Mouse (Mus musculus): ENCODE results near the gene Cpped1. TPM values are rescaled to one million over a fixed set of nuclear protein-coding genes. Genes with fewer than 3 reads are reported as not detected.

The Cpped1 gene
- polyA plus RNA-seq, 1 experiment from 2014 or later, result 21.8 TPM

DNA sequence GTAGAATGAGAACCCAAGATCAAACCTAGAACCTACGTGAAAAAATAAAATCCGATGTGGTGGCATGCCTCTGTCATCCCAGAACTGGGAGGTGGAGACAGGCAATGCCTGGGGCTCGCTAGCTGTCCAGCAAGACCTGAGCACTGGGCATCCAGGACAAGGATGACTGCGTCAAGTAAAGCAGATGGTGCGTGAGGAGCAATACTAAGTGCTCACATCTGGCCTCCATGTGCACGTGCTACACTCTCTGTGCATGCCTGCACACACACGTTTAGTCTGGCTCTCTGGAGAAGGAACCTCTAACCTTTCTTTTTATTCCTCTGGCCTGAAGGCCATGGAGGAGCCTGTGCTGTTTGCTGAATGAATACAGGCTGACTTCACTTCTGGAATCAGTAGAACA, 88.5 kb downstream of the Cpped1 start:
- Histone ChIP-seq H3K9ac (ENCODE audit: low read length) (no peak overlapping the region), H3K9me3 (ENCODE audit: control insufficient read depth, low read length) (no peaks in the 10 kb centered on the region), H3K4me1 (replicated peaks; ENCODE audit: control insufficient read depth, insufficient read depth, low read length) (no peaks in the 10 kb centered on the region), H3K36me3 (ENCODE audit: control insufficient read depth, insufficient read depth, low read length) (no peaks in the 10 kb centered on the region), H3K4me2 (ENCODE audit: low read depth, low read length) (no peak overlapping the region), H3K4me3 (ENCODE audit: low read length) (no peak overlapping the region), H3K27ac (ENCODE audit: low read length) (no peak overlapping the region), H3K27me3 (ENCODE audit: control insufficient read depth, insufficient read depth, low read depth, low read length) (no peaks in the 10 kb centered on the region)
- no peak for ATAC-seq (ENCODE audit: low read depth)
- WGBS, result 79% methylated on average over 7 of the region's 7 CpGs

DNA sequence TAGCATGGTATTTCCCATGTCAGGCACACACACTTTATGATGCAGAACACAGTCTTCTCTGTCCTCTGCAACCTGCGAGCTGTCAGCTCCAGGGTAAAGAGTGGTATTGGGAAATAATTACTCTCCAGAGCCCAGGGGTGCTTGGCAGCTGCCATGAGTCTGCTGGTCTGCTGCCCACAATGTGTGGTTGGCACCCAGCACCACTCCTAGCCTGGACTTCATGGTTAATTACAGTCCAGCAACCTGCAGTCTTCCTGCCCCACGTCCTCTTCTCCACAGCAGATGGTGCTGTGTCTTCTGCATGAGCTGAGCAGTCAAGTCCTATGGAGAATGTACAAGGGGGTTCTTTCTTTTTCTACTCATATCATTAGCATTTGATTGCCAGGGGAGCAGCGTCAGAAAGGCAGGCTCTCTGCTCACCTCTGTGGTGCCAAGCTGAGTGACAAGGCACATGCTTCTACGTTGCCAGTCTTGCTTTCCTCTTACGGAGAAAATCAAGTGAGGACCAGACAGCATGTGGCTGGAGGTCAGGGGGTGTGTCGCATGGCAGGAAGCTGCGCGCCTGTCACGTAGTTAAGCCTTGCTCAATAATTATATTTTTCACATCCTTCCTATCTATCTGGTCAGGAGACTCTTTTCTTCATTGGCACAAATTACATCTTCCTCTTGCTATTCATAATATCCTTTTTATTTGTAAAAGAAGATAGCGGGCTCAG, 94.2 kb downstream of the Cpped1 start:
- no peak overlapping the region for H3K4me2 ChIP-seq (ENCODE audit: low read depth, low read length)
- H3K4me3 ChIP-seq (ENCODE audit: low read length), result no peak overlapping the region
- WGBS, result 75% methylated on average over 10 of the region's 10 CpGs
- no peaks in the 10 kb centered on the region for H3K36me3 ChIP-seq (ENCODE audit: control insufficient read depth, insufficient read depth, low read length)
- no peak overlapping the region for H3K27ac ChIP-seq (ENCODE audit: low read length)
- no peak overlapping the region for H3K9ac ChIP-seq (ENCODE audit: low read length)
- H3K27me3 ChIP-seq (ENCODE audit: control insufficient read depth, insufficient read depth, low read depth, low read length), result no peaks in the 10 kb centered on the region
- no peak for ATAC-seq (ENCODE audit: low read depth)
- H3K4me1 ChIP-seq (replicated peaks; ENCODE audit: control insufficient read depth, insufficient read depth, low read length), result no peaks in the 10 kb centered on the region
- H3K9me3 ChIP-seq (ENCODE audit: control insufficient read depth, low read length), result no peaks in the 10 kb centered on the region

DNA sequence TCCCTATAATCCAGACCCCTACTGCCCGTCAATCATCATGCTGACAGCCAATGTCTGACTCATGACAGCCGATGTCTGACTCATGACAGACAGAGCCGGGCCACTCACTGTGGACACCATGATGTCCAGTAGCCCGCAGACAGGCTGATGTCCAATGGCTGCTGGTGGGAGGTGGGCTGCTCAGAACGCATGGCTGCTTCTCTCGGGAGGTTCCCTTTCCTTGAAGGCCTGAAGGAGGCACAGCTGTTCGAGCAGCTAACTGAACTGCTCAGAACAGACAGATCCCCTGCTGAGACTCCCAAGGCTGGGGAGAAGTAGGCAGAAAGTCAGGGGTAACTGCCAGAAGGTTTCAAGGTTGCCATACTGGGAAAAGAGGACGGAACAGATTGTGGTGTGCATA, 97.1 kb downstream of the Cpped1 start:
- Histone ChIP-seq H3K4me1 (replicated peaks; ENCODE audit: control insufficient read depth, insufficient read depth, low read length) (no peaks in the 10 kb centered on the region), H3K36me3 (ENCODE audit: control insufficient read depth, insufficient read depth, low read length) (no peaks in the 10 kb centered on the region), H3K4me3 (ENCODE audit: low read length) (no peak overlapping the region), H3K9me3 (ENCODE audit: control insufficient read depth, low read length) (no peaks in the 10 kb centered on the region), H3K27ac (ENCODE audit: low read length) (no peak overlapping the region), H3K9ac (ENCODE audit: low read length) (no peak overlapping the region), H3K27me3 (ENCODE audit: control insufficient read depth, insufficient read depth, low read depth, low read length) (no peaks in the 10 kb centered on the region), H3K4me2 (ENCODE audit: low read depth, low read length) (no peak overlapping the region)
- ATAC-seq (ENCODE audit: low read depth), result no peak
- 76% methylated on average over 8 of the region's 8 CpGs for whole genome bisulfite sequencing

DNA sequence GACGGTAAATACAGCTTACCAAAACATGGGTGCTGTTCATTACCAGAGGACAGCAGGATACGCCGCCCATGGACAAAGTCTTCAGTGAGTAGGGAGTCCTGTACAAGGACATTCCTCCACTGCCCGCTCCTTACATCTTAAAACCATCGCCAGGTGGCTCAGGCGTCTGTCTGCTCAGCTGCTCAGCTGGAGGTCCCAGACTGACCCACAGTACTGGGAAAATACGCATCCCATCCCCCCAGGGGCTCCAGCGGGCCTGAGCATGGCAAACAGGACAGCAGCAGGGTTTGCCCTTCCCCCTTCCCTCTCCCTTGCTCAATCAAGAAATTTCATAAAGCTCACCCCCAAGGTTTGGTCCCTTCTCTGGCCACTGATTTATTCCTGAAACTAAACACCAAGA, 99.6 kb downstream of the Cpped1 start:
- Histone ChIP-seq H3K4me1 (replicated peaks; ENCODE audit: control insufficient read depth, insufficient read depth, low read length) (no peaks in the 10 kb centered on the region), H3K27ac (ENCODE audit: low read length) (no peak overlapping the region), H3K4me3 (ENCODE audit: low read length) (no peak overlapping the region), H3K36me3 (ENCODE audit: control insufficient read depth, insufficient read depth, low read length) (no peaks in the 10 kb centered on the region), H3K9me3 (ENCODE audit: control insufficient read depth, low read length) (no peaks in the 10 kb centered on the region), H3K27me3 (ENCODE audit: control insufficient read depth, insufficient read depth, low read depth, low read length) (no peaks in the 10 kb centered on the region), H3K4me2 (ENCODE audit: low read depth, low read length) (no peak overlapping the region), H3K9ac (ENCODE audit: low read length) (no peak overlapping the region)
- ATAC-seq (ENCODE audit: low read depth), result no peak
- 52% methylated on average over 8 of the region's 8 CpGs for WGBS

DNA sequence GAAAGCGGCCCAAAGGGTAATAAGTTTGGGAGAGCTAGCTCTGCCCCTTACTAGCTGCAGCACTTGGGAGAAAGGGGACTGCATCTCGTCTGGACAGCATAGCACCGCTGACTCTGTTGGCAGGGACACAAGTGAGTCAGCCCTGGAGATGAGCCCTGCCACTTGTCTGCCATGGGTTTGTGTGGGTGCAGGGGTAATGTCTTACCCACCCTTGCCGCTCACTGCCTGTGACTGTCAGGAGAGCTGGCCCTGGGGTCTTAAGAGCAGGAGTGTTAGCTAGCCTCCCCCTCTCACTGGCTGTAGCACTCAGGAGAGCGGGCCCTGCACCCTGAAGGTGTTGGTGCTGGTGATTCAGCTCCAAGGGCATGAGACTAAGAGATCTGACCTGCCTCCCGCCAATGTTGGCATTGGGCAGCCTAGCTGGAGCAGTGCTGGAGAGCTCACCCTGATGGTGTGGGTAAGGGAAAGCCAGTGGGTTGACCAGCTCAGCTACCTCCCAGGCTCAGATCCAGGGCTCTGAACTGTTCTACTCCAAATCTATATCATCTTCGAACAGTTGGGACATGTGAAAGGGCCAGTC, 107.2 kb downstream of the Cpped1 start:
- Histone ChIP-seq H3K27me3 (ENCODE audit: control insufficient read depth, insufficient read depth, low read depth, low read length) (no peaks in the 10 kb centered on the region), H3K36me3 (ENCODE audit: control insufficient read depth, insufficient read depth, low read length) (no peaks in the 10 kb centered on the region), H3K4me2 (ENCODE audit: low read depth, low read length) (no peak overlapping the region), H3K27ac (ENCODE audit: low read length) (no peak overlapping the region), H3K9ac (ENCODE audit: low read length) (no peak overlapping the region), H3K4me1 (replicated peaks; ENCODE audit: control insufficient read depth, insufficient read depth, low read length) (no peaks in the 10 kb centered on the region), H3K4me3 (ENCODE audit: low read length) (no peak overlapping the region), H3K9me3 (ENCODE audit: control insufficient read depth, low read length) (no peaks in the 10 kb centered on the region)
- no peak for ATAC-seq (ENCODE audit: low read depth)
- WGBS, result 85% methylated on average over 7 of the region's 7 CpGs

DNA sequence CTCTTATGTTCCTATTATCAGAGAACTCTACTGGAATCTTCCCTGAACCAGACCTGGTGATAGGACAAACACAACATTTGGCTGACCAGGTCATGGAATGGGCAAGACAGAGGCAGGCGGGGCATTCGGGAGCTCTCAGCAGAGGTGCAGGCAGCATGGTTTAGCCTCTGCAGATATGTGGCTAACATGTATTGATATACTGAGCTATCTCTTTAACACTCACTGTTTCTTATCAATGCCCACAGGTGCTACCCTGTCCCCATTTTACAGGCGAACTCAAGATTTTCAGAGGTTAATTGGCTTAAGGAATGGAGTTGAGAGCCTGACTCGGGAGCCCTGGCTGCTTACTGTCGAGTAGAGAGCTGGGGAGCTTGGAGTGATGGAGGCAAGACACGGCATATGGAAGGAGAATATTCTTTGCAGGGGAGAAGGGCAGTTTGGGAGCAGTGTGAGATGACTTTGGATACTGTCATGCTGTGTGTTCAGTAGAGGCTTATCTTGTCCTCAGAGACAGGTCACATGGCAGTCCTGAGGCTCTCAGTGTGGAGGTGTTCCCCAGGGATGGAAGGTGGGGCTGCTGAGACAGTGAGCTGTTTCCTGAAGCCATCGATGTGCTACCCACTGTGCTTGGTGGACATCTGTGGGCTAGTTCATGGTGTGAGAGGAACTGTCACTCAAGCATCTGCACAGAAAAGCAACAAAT, 113.3 kb downstream of the Cpped1 start:
- Histone ChIP-seq H3K9me3 (ENCODE audit: control insufficient read depth, low read length) (0 out of 2 replicates have a peak, but pooled peaks cover 3% of the 10 kb centered on the region), H3K4me3 (ENCODE audit: low read length) (no peak overlapping the region), H3K36me3 (ENCODE audit: control insufficient read depth, insufficient read depth, low read length) (no peaks in the 10 kb centered on the region), H3K4me1 (replicated peaks; ENCODE audit: control insufficient read depth, insufficient read depth, low read length) (no peaks in the 10 kb centered on the region), H3K4me2 (ENCODE audit: low read depth, low read length) (no peak overlapping the region), H3K27ac (ENCODE audit: low read length) (no peak overlapping the region), H3K9ac (ENCODE audit: low read length) (no peak overlapping the region), H3K27me3 (ENCODE audit: control insufficient read depth, insufficient read depth, low read depth, low read length) (no peaks in the 10 kb centered on the region)
- no peak for ATAC-seq (ENCODE audit: low read depth)
- WGBS, result 65% methylated on average over 7 of the region's 7 CpGs

DNA sequence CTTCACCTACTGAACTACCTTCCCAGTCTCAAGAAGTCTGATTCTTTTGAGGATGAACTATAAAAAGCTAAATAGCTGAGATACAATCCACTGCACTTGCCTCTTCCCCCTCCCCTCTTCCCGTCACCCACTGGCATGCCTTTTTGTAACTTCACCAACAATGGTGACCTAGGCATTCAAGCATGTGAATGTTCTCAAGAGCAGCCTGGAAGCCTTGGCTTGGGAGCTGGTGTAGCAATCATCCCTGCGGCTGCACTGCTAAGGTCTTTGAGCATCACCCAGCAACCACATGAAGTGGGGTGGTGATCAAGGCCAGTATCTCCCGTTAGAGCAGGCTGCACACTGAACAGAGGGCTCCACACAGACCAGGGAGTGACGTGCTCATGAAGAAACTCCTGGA, 114.6 kb downstream of the Cpped1 start:
- H3K9ac ChIP-seq (ENCODE audit: low read length), result no peak overlapping the region
- H3K27ac ChIP-seq (ENCODE audit: low read length), result no peak overlapping the region
- ATAC-seq (ENCODE audit: low read depth), result no peak
- 79% methylated on average over 4 of the region's 4 CpGs for WGBS
- no peak overlapping the region for H3K4me3 ChIP-seq (ENCODE audit: low read length)
- H3K4me1 ChIP-seq (replicated peaks; ENCODE audit: control insufficient read depth, insufficient read depth, low read length), result no peaks in the 10 kb centered on the region
- H3K27me3 ChIP-seq (ENCODE audit: control insufficient read depth, insufficient read depth, low read depth, low read length), result no peaks in the 10 kb centered on the region
- 0 out of 2 replicates have a peak, but pooled peaks cover 3% of the 10 kb centered on the region for H3K9me3 ChIP-seq (ENCODE audit: control insufficient read depth, low read length)
- no peak overlapping the region for H3K4me2 ChIP-seq (ENCODE audit: low read depth, low read length)
- H3K36me3 ChIP-seq (ENCODE audit: control insufficient read depth, insufficient read depth, low read length), result no peaks in the 10 kb centered on the region

DNA sequence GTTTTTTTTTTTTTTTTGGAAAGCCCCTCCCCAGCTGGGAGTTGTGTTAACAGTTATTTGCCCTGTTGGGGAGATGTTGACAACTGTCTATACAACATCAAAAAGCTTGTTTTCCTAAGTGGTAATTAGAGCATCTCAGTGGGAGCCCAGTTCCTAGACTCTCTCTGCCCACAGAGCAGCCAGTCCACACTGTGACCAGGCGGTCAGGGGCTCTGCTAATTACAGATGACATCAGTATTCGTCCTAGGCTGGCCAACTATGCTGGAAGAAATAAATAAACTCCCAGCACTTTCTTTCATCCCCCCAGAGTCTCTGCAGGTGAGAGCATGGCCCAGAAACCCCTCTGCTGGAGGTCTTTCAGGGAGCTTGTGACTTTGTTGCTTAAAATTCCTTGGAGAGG, 115.9 kb downstream of the Cpped1 start:
- no peak for ATAC-seq (ENCODE audit: low read depth)
- 38% methylated on average over 2 of the region's 2 CpGs for WGBS
- Histone ChIP-seq H3K9ac (ENCODE audit: low read length) (no peak overlapping the region), H3K36me3 (ENCODE audit: control insufficient read depth, insufficient read depth, low read length) (no peaks in the 10 kb centered on the region), H3K4me2 (ENCODE audit: low read depth, low read length) (no peak overlapping the region), H3K27me3 (ENCODE audit: control insufficient read depth, insufficient read depth, low read depth, low read length) (no peaks in the 10 kb centered on the region), H3K27ac (ENCODE audit: low read length) (no peak overlapping the region), H3K4me3 (ENCODE audit: low read length) (no peak overlapping the region), H3K9me3 (ENCODE audit: control insufficient read depth, low read length) (0 out of 2 replicates have a peak, but pooled peaks cover 3% of the 10 kb centered on the region), H3K4me1 (replicated peaks; ENCODE audit: control insufficient read depth, insufficient read depth, low read length) (no peaks in the 10 kb centered on the region)

DNA sequence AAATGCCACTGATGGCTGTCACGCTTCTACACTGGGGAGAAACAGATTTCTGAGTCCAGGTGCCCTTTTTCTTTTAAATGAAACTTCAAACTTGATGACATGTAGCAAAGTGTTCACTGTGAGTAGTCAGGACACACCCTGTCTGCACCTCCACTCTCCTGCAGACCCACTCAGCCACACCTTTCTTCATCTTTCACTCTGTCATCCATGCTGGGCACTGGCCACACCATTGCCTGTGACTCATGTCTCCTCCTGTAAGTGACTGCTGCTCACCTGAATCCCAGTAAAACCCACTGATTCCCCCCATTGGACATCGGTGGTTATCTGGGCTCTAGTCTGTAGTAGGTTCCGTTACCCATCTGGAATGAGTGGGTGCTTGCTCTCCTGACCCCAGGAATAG, 118.8 kb downstream of the Cpped1 start:
- H3K36me3 ChIP-seq (ENCODE audit: control insufficient read depth, insufficient read depth, low read length), result no peaks in the 10 kb centered on the region
- ATAC-seq (ENCODE audit: low read depth), result no peak
- no peak overlapping the region for H3K4me2 ChIP-seq (ENCODE audit: low read depth, low read length)
- WGBS, result 83% methylated on average over 3 of the region's 3 CpGs
- no peak overlapping the region for H3K27ac ChIP-seq (ENCODE audit: low read length)
- no peak overlapping the region for H3K9ac ChIP-seq (ENCODE audit: low read length)
- no peaks in the 10 kb centered on the region for H3K4me1 ChIP-seq (replicated peaks; ENCODE audit: control insufficient read depth, insufficient read depth, low read length)
- no peaks in the 10 kb centered on the region for H3K27me3 ChIP-seq (ENCODE audit: control insufficient read depth, insufficient read depth, low read depth, low read length)
- H3K9me3 ChIP-seq (ENCODE audit: control insufficient read depth, low read length), result 0 out of 2 replicates have a peak, but pooled peaks cover 3% of the 10 kb centered on the region
- H3K4me3 ChIP-seq (ENCODE audit: low read length), result no peak overlapping the region
